Mouse (Mus musculus) hindbrain, postnatal 0 days (tissue): ENCODE results near the gene Rgs3. TPM values are rescaled to one million over a fixed set of nuclear protein-coding genes. Genes with fewer than 3 reads are reported as not detected.

Source experiments
- ATAC-seq: fragments of 200-750 bp; cut with Nextera tagmentation; 2 replicates; pipeline ENCODE4 v1.8.0; 2017; ENCODE audit warnings: mild to moderate bottlenecking, moderate TSS enrichment, moderate library complexity
- DNase-seq: peaks from one replicate; pipeline ENCODE4 v3.0.0-alpha.2; 2015; ENCODE audit warnings: low spot score
- H3K27ac ChIP-seq: fragments of 300-500 bp; sonication (generic); 2 replicates; pipeline ENCODE4 v1.5.1; 2014; ENCODE audit warnings: mild to moderate bottlenecking
- H3K27me3 ChIP-seq: fragments of 300-500 bp; sonication (generic); 2 replicates; pipeline ENCODE4 v1.6.1; 2014; ENCODE audit warnings: low read length, mixed read lengths; ENCODE audit not compliant: insufficient read depth
- H3K36me3 ChIP-seq: fragments of 300-500 bp; sonication (generic); 2 replicates; pipeline ENCODE4 v1.6.1; 2014; ENCODE audit warnings: low read length, mixed read lengths; ENCODE audit not compliant: insufficient read depth
- H3K4me1 ChIP-seq: fragments of 300-500 bp; sonication (generic); 2 replicates; pipeline ENCODE4 v1.6.1; 2014; ENCODE audit warnings: antibody characterized with exemption, low read length, mixed read lengths; ENCODE audit not compliant: insufficient read depth
- H3K4me2 ChIP-seq: fragments of 300-500 bp; sonication (generic); 2 replicates; pipeline ENCODE4 v1.6.1; 2014; ENCODE audit warnings: low read depth, mild to moderate bottlenecking, low read length, moderate library complexity, mixed read lengths
- H3K4me3 ChIP-seq: fragments of 300-500 bp; sonication (generic); 2 replicates; pipeline ENCODE4 v1.5.1; 2014; ENCODE audit warnings: low read length
- H3K9ac ChIP-seq: fragments of 300-500 bp; sonication (generic); replicated peaks from 2 replicates; pipeline ENCODE4 v1.6.1; 2014; ENCODE audit warnings: mild to moderate bottlenecking, low read length, moderate library complexity, mixed read lengths
- H3K9me3 ChIP-seq: fragments of 300-500 bp; sonication (generic); 2 replicates; pipeline ENCODE4 v1.6.1; 2016; ENCODE audit warnings: low read length, mixed read lengths
- CTCF ChIP-seq: IDR thresholded peaks from 2 replicates; pipeline ENCODE4 v1.5.1; 2016; ENCODE audit warnings: antibody characterized with exemption, control low read depth, low read depth
- WGBS: fragments of 180-500 bp; shearing (Covaris S2); extraction: QIAGEN DNeasy Blood & Tissue Kit; methylation state at CpG from one replicate; pipeline ENCODE4 v1.1.7; 2014; 5-methylcytosine and 5-hydroxymethylcytosine counted together
- polyA plus RNA-seq: library from polyadenylated mRNA; unstranded; fragments of >200 nt; fragmentation: Nextera tagmentation; extraction: Ambion mirVana; gene quantifications from 2 replicates; pipeline ENCODE4 v1.2.1, GENCODE M21; 2015
- total RNA-seq: library from RNA; depleted of rRNA; stranded (reverse); fragments of >200 nt; gene quantifications from 2 replicates; pipeline ENCODE4 v1.2.3, GENCODE M21; 2014

Gene Rgs3
- total and polyA plus RNA-seq, 2 experiments from 2014 or later: 44.6 to 71.9 TPM

DNA sequence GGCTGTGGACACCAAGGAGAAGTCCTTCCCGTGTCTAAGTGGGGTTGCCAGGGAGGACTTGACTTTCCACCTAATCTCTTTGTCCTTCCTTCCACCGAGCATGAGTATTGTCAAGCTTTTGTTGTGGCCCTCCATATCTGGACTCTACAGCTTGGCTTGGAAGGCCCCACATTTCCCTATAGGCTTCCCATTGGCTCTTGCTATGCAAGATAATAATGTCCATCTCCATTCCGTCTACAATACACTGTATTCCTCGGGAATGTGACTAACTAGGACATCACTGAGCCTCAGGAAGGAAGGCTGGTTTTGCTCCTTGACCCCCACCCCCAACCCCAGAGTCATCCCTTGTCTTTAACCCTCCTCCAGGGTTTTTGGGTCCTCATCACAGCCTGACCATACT is 44.0 kb downstream of the Rgs3 start:
- 87% methylated on average over 4 of the region's 4 CpGs for WGBS
- Histone ChIP-seq H3K36me3 (no peaks in the 10 kb centered on the region), H3K27ac (no peak overlapping the region), H3K4me3 (no peak overlapping the region), H3K4me2 (no peak overlapping the region), H3K9ac (no peak overlapping the region), H3K27me3 (no peaks in the 10 kb centered on the region), H3K9me3 (no peaks in the 10 kb centered on the region), H3K4me1 (peaks cover 18% of the 10 kb centered on the region)
- no peak for DNase-seq
- TF ChIP-seq CTCF: no peak
- no peak for ATAC-seq

GRCm38 (mm10) chr4:62604094-62604493 is 44.4 kb downstream of the Rgs3 start:
- DNase-seq (no peak), ATAC-seq (no peak)
- Histone ChIP-seq H3K36me3 (no peaks in the 10 kb centered on the region), H3K4me2 (no peak overlapping the region), H3K27me3 (no peaks in the 10 kb centered on the region), H3K4me1 (peaks cover 18% of the 10 kb centered on the region), H3K9ac (no peak overlapping the region), H3K27ac (no peak overlapping the region), H3K9me3 (no peaks in the 10 kb centered on the region), H3K4me3 (no peak overlapping the region)
- no peak for TF ChIP-seq CTCF
- WGBS: 45% methylated on average over 4 of the region's 4 CpGs

- ATAC-seq (peak; percentile 13; the same call in 1 of the 2 replicates), DNase-seq (peak; percentile 40)
- peaks cover 23% of the 10 kb centered on the region for H3K4me1 ChIP-seq
- H3K4me3 ChIP-seq: no peak overlapping the region
- peak overlapping the region; percentile 74 for H3K27ac ChIP-seq
- H3K9ac ChIP-seq: no peak overlapping the region
- H3K36me3 ChIP-seq: no peaks in the 10 kb centered on the region
- H3K9me3 ChIP-seq: no peaks in the 10 kb centered on the region
- H3K4me2 ChIP-seq: no peak overlapping the region
- WGBS: 69% methylated on average over 9 of the region's 9 CpGs
- no peaks in the 10 kb centered on the region for H3K27me3 ChIP-seq
- TF ChIP-seq CTCF: no peak
These were observed 46.4 kb downstream of the Rgs3 start for GRCm38 (mm10) chr4:62605856-62606541.

- TF ChIP-seq CTCF: no peak
- WGBS: 21% methylated on average over 7 of the region's 7 CpGs
- no peak overlapping the region for H3K9ac ChIP-seq
- H3K27me3 ChIP-seq: no peaks in the 10 kb centered on the region
- no peaks in the 10 kb centered on the region for H3K36me3 ChIP-seq
- H3K4me1 ChIP-seq: peaks cover 23% of the 10 kb centered on the region
- H3K27ac ChIP-seq: peak overlapping the region; percentile 74
- peak; percentile 74 for DNase-seq
- no peak overlapping the region for H3K4me3 ChIP-seq
- no peaks in the 10 kb centered on the region for H3K9me3 ChIP-seq
- H3K4me2 ChIP-seq: no peak overlapping the region
- ATAC-seq: peak; percentile 60; the same call in 1 of the 2 replicates
These were observed 46.9 kb downstream of the Rgs3 start for GRCm38 (mm10) chr4:62606542-62606882.

DNA sequence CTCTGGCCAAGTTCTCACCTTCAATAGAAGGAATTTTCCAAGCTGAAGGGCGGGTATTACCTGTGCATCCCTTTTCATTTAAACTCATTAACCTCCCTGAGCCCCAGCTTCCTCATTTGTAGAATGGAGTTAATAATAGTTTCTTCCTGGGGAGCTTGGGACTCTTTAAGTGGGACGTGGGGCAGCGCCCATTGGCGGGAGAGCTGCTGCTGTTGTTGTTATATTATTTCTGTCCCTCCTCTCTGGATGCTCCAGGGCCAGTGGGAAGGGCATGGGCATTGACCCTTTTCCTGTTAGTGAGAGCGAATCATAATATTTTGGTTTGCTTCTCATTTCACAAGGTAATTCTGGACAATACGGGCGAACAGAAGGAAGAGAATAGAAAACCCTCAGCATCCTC is 47.3 kb downstream of the Rgs3 start:
- Histone ChIP-seq H3K36me3 (no peaks in the 10 kb centered on the region), H3K9ac (no peak overlapping the region), H3K4me1 (peaks cover 23% of the 10 kb centered on the region), H3K9me3 (no peaks in the 10 kb centered on the region), H3K27me3 (no peaks in the 10 kb centered on the region), H3K27ac (peak overlapping the region; percentile 74; the same call in 1 of the 2 replicates), H3K4me3 (no peak overlapping the region), H3K4me2 (no peak overlapping the region; the same call in 1 of the 2 replicates)
- no peak for ATAC-seq
- DNase-seq: peak; percentile 28
- WGBS: 55% methylated on average over 7 of the region's 7 CpGs
- TF ChIP-seq CTCF: no peak

GRCm38 (mm10) chr4:62607345-62607744 is 47.7 kb downstream of the Rgs3 start:
- H3K27ac ChIP-seq: peak overlapping the region; percentile 49; the same call in 1 of the 2 replicates
- H3K9me3 ChIP-seq: no peaks in the 10 kb centered on the region
- 13% methylated on average over 9 of the region's 9 CpGs for WGBS
- ATAC-seq: peak; percentile 46
- H3K4me2 ChIP-seq: no peak overlapping the region
- H3K9ac ChIP-seq: no peak overlapping the region
- peak; percentile 74 for DNase-seq
- H3K36me3 ChIP-seq: no peaks in the 10 kb centered on the region
- H3K4me3 ChIP-seq: no peak overlapping the region
- H3K4me1 ChIP-seq: peaks cover 23% of the 10 kb centered on the region
- H3K27me3 ChIP-seq: no peaks in the 10 kb centered on the region
- peak; percentile 64 for TF ChIP-seq CTCF

DNA sequence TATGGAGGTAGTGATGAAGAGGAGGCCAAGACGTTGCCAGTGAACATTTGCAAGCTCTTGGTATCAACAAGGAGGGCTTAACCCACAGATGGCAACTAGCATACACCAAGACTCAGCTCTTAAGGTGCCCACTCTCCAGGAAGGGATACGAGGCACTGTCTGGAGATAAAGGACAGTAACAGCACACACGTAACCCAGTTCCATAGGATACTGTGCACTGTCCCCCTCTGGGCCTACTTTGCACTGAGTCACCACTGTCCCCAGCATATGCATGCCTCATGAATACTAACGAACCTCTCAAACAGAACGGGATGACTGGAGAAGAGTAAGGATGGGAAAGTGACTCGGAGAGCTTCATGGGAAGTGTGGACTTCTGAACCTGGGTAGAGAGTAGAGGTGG is 48.2 kb downstream of the Rgs3 start:
- H3K27me3 ChIP-seq: no peaks in the 10 kb centered on the region
- WGBS: 51% methylated on average over 6 of the region's 6 CpGs
- H3K9ac ChIP-seq: no peak overlapping the region
- peak overlapping the region; percentile 49; the same call in 1 of the 2 replicates for H3K27ac ChIP-seq
- H3K9me3 ChIP-seq: no peaks in the 10 kb centered on the region
- no peak overlapping the region for H3K4me3 ChIP-seq
- H3K36me3 ChIP-seq: no peaks in the 10 kb centered on the region
- ATAC-seq (peak; percentile 14), DNase-seq (no peak)
- H3K4me2 ChIP-seq: no peak overlapping the region
- peaks cover 25% of the 10 kb centered on the region for H3K4me1 ChIP-seq
- TF ChIP-seq CTCF: no peak
